Mouse (Mus musculus): Measurements from ENCODE around the gene Ptpn3.
A peak's percentile ranks its signal among the peaks of the same experiment; 100 is the strongest.

DNA sequence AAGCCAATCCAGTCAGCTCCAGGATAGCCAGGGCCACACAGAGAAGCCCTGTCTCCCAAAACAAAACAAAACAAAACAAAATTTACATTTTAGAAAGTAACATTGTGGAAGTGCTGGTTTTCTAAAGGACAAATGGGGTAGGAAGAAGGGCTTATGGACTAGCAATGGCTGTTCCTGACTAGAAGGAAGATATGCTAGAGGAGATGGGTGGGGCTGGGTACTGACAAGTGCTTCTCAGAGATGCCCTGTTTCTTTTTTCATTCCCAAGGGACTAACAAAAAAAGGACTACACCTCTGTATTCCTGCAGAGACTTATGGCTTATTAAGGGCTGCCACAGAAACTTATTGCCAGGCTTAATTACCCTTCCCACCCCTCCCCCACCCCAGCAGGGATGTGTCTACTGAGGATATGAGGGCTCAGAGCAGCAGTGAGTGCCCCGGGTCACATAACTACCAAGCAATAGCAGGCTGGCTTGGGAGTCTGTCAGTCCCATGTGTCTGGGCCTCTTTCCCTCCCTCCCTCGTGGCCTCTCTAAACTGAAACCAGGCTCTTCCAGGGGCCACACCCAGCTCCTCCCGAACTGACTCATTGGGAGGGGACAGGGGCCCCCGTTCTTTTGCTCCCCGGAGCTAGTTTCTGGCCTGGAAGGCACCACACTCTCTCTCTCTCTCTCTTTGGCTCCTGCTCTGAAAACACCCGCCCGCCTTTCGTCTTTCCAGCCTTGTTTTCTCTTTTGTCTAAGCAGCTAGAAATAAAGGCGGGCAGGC lies 148.4 kb downstream of the Ptpn3 start:
- no peak for TF ChIP-seq CTCF (IDR thresholded peaks at IDR 0.05; ENCODE audit: low read depth)
- peak; percentile 82 for TF ChIP-seq EP300 (optimal IDR thresholded peaks at IDR 0.05)
